Mouse (Mus musculus): ENCODE data around the gene Zscan26.
"Not testable (repeated sequence)": the region's sequence is repeated elsewhere in the genome, so short reads cannot be mapped to it uniquely, and the experiment has no call there.

Gene Zscan26

GRCm38 (mm10) chr13:21427631-21428030 lies 25.9 kb downstream of the Zscan26 start:
- DNase-seq (ENCODE audit: low read depth, low spot score) = no peak

GRCm38 (mm10) chr13:21423301-21423700 lies 30.2 kb downstream of the Zscan26 start:
- no peak for DNase-seq (ENCODE audit: low read depth, low spot score)

- no peak for DNase-seq (ENCODE audit: low read depth, low spot score)
Measured at GRCm38 (mm10) chr13:21418865-21419264, 34.7 kb downstream of the Zscan26 start.

- DNase-seq (ENCODE audit: low read depth, low spot score) = no peak
Measured at GRCm38 (mm10) chr13:21417298-21418010, 36.1 kb downstream of the Zscan26 start.

- no peak for DNase-seq (ENCODE audit: low read depth, low spot score)
Measured at GRCm38 (mm10) chr13:21415750-21416149, 37.8 kb downstream of the Zscan26 start.

GRCm38 (mm10) chr13:21415266-21415665 lies 38.3 kb downstream of the Zscan26 start:
- peak; percentile 20 for DNase-seq (ENCODE audit: low read depth, low spot score)

GRCm38 (mm10) chr13:21414231-21415212 lies 39.0 kb downstream of the Zscan26 start:
- DNase-seq (ENCODE audit: low read depth, low spot score) = no peak

GRCm38 (mm10) chr13:21408805-21409459 lies 44.6 kb downstream of the Zscan26 start:
- no peak for DNase-seq (ENCODE audit: low read depth, low spot score)

GRCm38 (mm10) chr13:21407969-21408804 lies 45.3 kb downstream of the Zscan26 start:
- no peak for DNase-seq (ENCODE audit: low read depth, low spot score)

GRCm38 (mm10) chr13:21407341-21407740 lies 46.2 kb downstream of the Zscan26 start:
- DNase-seq (ENCODE audit: low read depth, low spot score) = no peak

GRCm38 (mm10) chr13:21402848-21403247 lies 50.7 kb downstream of the Zscan26 start:
- DNase-seq (ENCODE audit: low read depth, low spot score) = no peak

GRCm38 (mm10) chr13:21402287-21402846 lies 51.2 kb downstream of the Zscan26 start, which contains the start of gene Zkscan3:
Gene Zkscan3 (minus strand): TSS chr13:21402755.
- peak; percentile 90 for DNase-seq (ENCODE audit: low read depth, low spot score)

GRCm38 (mm10) chr13:21401636-21402286 lies 51.8 kb downstream of the Zscan26 start:
- DNase-seq (ENCODE audit: low read depth, low spot score) = peak; percentile 26

GRCm38 (mm10) chr13:21401166-21401565 lies 52.4 kb downstream of the Zscan26 start:
- DNase-seq (ENCODE audit: low read depth, low spot score) = no peak

- DNase-seq (ENCODE audit: low read depth, low spot score) = peak; percentile 52
Measured at GRCm38 (mm10) chr13:21397486-21397885, 56.0 kb downstream of the Zscan26 start.

GRCm38 (mm10) chr13:21396048-21396447 lies 57.5 kb downstream of the Zscan26 start:
- DNase-seq (ENCODE audit: low read depth, low spot score) = not testable (repeated sequence)

GRCm38 (mm10) chr13:21395623-21396022 lies 57.9 kb downstream of the Zscan26 start:
- DNase-seq (ENCODE audit: low read depth, low spot score) = no peak

GRCm38 (mm10) chr13:21395211-21395610 lies 58.3 kb downstream of the Zscan26 start:
- DNase-seq (ENCODE audit: low read depth, low spot score) = no peak

All from A20 (cell line).